Mouse (Mus musculus) cerebellum, adult 11-12 months (tissue): ENCODE data around the gene Iqcn.

ENCODE experiments used
- DNase-seq: peaks from one replicate; pipeline ENCODE4 v3.0.0; 2022

Iqcn gene

DNA sequence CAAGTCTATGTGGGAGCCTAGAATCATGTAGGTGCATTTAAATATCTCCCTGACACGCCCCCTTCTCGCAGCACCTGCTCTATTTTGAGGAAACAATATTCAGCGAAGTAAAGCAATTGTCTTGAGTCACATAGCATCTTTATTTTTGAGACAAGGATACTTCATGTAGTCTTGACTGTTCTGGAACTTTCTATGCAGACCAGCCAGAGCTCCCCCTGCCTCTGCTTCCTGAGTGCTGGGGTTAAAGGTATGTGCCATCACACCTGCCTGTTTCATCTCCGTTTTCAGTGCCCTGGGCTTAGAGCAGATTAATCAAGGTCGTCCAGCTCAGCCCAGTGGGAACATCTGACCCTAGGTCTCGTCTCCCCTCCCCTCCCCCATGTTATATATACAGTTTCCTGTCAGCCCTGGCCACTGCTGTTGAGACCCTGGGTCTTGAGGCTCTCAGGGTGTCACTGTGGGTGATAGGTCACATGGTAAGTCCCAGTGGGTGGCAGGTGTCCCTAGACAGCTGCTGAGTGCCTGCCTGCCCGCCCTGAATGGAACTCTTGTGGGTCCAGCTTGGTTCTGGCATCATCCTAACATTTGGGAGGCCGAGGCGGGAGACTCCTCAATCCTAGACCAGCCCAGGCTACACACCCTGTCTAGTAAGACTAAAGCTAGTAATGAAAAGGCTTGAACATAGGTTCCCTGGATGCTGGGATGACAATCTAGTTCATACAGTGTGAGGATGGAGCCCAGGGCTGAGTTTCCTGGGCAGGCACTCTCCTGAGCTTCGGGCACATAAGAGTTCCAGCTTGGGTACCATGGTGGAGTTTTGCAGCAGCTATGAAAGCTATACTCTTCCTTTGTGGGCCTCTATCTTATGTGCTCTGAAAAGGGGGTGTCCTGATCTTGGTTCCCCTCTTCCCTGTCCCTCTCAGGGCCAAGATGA, 1.9 kb upstream of the Iqcn start:
- peak; percentile 66 for DNase-seq

DNA sequence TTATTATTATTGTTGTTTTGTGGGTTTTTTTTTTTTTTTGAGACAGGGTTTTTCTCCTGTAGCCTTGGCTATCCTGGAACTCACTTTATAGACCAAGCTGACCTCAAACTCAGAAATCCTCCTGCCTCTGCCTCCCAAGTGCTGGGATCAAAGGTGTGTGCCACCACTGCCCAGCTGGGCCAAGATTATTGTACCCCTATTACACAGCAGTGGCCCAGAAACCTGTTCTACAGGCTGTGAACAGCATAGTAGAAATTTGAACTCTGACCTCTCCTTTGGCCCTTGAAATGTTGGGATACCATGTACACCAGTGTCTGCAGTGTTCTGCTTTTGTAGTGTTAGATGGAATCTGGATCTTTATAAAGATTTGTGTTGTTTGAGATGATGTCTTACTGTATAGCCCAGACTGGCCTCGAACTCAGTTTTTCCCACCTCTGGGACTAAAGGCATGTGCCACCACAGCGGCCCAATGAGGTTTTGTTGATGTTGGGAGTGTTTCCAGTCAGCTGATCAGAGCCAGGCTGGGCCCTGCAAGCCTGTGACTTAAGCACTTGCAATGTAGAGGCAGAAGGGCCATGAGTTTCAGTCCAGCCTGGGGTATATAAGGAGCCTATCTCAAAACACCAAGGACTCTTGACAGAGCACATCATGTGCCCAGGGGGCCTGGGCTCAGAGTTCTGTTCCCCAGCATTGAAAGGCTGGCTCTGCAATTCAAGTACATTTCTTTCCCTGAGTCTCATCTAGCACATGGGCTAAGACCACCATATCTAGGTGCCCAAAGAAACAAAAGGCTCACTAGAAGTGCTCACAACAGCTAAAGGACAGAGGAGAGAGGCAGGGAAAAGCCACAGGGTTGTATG, 1.0 kb upstream of the Iqcn start:
- no peak for DNase-seq

DNA sequence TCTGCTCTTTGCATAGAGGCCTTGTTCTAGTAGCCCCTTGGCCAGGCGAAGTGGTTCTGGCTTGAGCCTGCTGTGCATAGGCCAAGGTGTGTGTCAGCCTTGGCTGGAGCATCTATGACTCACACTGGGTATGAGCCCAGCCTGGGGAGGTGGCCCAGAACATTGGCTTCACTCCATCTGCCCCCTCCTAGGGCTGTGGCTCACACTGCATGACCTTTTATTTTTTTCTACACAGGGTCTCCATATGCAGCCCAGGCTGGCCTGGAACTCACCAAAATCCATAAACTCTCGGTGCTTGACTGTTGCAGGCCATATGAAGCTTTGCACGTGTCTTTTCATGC, 445 bp upstream of the Iqcn start:
- peak; percentile 91 for DNase-seq

DNA sequence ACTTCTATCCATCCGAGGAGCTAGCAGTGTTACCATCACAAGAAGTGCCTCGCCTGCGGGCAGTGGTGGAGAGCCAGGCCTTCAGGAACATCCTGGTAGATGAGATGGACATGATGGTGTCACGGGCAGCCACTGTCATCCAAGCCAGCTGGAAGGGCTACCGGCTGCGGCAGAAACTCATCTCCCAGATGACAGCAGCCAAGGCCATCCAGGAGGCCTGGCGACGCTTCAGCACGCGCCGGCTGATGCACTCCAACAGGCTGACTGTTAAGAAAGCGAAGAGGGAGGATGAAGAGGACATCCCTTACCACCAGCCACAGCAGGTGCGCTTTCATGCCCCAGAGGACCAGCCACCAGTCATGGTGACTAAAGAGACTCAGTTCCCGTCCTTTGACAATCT, 5.0 kb downstream of the Iqcn start:
- DNase-seq, result no peak

DNA sequence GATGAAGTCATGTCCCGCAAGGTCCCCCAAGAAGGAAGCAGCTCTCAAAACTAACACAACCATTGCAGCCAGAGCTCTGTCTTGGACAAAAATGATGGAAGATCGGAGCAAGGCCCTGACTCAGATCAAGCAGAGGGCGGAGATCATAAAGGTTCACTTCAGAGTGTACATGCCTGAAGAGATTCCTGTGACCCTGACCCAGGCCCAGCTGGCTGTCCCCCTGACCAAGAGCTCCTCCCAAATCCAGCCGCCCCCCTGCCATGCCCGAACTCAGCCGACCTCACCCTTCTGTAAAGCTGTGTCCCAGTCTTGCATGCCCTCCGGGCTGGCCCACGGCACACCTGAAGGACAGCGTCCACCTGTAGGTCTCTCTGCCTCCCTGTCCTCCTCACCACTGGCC, 6.5 kb downstream of the Iqcn start:
- no peak for DNase-seq

DNA sequence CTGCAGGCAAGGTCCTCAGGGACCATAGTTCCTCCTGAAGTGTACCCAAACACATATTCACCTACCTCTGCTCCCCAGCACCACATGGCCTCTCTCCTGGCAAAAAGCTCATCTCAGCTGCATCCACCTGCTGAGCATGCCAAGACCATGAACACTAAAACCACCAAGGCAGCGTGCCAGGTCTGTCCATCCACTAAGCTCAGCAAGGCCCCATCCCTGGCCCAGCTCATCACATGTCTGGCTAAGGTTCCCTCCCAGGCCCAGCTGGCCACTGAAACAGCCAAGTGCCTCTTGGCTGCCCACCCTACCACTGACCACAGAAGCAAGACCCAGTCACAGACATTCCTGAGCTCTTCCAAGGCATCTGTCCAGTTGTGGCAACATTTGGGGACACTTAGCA, 7.0 kb downstream of the Iqcn start:
- no peak for DNase-seq

DNA sequence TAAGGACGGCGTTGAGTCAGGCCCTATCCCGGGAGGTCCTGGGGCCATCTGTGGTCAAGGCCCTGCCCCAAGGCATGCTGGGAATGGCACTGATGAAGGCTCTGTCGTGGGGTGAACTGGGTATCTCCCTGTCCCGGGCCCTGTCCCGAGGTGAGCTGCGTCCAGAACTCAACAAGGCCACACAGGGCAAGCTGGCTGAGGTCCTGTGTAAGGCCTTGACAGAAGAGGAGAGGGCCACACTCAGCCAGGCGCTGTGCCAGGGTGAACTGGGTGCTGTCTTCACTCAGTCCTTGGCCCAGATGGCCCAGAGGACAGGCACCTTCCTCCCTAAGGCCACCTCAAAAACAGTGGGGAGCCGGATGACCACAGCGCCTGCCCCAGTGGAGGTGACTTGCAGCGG, 7.8 kb downstream of the Iqcn start:
- DNase-seq, result peak; percentile 33

DNA sequence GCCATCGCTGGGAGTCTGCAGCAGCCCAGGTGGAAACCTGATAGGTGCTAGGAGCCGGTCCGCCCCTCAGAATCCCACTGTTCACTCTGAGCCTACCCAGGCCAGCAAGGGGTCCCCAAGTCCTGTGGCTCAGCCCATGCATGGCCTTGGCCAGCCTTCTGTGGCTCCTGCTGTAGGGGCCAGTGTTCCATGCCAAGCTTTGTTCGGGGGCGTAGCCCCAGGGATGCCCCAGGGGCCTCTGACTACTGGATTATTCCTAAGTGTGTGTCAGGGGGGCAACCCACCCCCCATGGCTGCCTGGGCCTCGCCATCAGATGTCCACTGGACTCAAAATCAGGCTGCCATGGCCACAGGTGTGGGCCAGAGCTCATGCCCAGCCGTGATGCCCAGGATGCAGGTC, 10.7 kb downstream of the Iqcn start:
- no peak for DNase-seq

DNA sequence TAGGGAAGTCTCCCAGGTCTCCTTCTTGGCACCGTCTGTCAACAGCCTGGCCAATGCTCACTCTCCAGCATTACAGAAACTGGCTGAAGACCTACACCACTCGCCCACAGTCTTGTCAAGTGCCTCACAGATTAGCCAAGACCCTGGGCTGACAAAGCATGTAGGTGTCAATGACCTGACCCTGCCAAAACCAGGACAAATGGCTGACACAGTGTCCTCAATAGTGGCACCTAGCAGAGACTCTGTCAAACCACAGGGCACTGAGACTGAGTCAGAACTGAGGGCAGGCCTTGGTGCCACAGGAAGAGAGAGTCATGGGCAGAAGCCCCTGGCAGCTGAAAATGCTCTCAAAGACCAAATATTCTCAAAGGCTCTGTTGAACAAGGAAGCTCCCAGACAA, 11.8 kb downstream of the Iqcn start:
- no peak for DNase-seq

DNA sequence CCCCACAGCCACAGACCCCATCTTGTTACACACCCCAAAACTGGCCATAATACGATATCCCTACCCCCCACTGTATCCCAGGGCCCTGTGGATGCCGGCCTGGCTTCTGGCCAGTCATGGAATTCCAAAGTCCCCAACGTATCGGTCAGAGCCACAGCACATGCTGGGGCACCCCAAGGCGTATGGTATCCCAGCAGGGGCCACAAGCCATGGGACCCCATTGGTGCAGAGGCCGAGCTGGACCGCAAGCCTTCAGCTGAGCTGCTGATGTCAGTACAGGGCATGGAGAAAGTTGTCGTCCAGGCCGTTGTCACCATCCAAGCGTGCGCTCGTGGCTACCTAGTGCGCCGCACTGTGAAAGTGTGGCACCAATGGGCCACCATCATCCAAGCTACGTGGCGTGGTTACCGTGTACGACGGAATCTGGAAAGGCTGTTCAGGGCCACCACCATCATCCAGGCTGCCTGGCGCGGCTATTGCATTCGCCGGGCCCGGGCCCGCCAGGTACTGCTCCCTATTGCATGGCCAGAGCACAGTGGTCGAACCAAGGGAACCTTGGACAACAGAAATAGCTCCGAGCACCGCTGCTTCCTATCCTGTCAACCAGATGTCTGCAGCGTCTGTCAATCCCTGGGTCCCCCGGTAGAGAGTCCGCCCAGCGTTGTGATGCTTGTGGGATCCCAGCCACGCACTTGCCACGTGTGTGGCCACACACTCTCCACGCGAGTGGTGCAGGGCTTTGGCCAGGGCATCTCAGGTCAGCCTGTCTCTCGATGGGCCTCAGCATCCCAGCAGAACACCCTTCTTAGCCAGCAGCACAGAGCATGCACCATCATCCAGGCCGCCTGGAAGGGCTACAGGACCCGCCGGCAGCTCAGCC, 13.5 kb downstream of the Iqcn start:
- DNase-seq, result peak; percentile 23

DNA sequence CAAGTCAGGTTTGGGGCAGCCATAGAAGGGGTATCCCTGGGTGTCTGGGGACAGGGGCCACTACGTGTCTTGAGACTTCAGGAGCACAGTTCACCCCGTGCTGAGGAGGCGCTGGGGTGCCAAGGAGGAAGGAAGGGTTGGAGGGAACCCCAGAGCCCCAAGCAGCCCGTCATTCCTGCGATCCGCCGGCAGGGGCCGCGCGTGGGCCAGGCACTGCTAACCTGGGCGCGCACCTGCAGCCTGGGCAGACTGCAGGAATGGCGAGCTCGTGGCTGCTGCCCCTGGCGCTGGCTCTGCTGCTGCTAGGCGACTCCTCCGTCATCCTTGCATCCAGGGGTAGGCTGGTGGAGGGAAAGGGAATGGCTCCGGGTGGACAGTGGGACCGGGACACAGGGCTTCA, 15.0 kb downstream of the Iqcn start, which contains the start of gene Gm3336:
Gene Gm3336 (plus strand): TSS at position 247 of the 400 bp plus-strand sequence.
- peak; percentile 74 for DNase-seq

DNA sequence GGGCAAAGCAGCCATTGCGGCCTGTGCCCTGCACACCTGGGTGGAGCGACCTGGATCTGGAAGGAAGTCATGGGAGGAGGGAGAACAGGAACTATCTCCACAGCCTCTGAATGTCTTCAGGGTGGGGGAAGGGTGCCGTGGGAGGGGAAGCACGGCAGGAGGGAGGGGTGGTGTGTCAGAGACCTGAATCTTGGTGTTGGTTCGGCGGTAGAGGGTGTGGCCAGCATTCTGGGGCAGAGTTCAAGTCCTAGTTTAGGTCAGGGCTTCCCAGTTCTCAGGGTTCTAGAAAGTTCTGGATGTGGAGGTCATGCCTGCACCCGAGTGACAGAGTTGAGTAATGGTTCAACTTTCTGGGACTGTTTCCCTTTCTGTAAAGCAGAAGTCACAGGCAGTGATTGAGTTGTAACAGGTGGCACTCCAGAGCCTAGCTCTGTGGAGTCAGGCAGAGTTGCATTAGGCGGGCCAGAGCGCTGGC, 16.6 kb downstream of the Iqcn start:
- DNase-seq, result peak; percentile 32

DNA sequence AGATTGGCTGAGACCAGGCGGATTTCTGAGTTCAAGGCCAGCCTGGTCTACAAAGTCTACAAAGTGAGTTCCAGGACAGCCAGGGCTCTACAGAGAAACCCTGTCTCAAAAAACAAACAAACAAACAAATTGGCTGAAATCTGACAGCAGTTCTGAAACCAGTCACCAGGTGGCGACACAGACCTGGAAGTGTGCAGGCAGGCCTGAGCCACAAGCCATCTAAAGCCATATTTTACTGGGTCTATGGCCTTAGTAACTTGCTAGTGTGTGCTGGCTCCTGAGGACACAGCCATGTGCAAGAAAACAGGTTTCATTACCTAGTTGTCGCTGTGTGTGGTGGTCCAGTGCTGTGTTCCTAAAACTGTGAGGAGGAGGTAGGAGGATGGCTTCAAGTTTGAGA, 17.5 kb downstream of the Iqcn start:
- peak; percentile 60 for DNase-seq

DNA sequence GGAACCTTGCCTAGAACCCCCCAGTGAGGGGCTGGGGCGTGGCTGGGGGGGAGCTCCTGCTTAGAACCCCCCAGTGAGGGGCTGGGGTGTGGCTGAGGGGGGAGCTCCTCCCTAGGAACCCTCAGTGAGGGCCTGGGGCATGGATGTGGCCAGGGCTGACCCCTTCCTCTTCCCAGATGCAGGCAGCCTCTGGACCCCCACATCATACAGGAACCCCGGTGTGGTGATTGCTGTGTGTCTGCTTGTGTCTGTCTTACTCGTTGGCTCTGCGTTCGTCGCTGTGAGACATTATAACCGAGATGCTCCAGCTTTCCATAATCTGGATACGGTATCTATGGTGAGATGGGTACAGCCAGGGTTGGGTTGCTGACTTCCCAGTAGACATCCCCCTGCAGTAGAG, 18.3 kb downstream of the Iqcn start:
- peak; percentile 19 for DNase-seq

DNA sequence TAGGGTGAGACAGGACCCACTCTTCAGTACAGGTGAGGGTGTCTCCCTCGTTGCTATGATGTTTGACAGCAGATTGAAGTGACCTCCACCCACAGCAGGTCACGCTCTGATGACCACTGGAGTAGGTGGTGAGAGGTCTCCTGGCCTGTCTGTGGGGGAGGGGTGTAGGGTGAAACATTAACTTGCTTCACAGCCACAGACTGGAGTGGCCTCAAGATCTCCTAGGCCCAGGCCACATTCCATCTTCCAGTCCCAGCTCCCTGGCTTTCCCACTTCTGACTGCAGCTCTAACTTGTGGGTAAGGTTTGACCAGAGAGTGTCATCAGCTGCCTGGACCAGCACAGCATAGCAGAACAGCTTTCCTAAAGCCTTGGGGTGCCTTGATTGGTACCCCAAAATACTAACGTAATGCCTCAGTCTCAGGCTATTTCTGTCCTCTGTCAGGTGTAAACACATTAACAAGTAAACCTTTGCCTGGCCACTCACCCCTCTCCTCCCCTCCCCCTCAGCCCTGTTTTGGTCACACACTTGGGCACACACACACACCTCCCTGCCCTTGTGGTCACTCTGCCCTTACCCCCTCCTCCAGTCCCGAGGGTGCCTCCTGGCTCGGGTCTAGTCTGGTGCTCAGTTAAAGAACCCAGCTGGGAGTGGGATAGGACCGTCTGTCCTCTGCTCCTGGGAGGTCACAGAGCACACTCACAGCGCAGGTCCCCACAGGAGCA, 20.4 kb downstream of the Iqcn start, which contains the start of gene Pde4c:
Gene Pde4c (plus strand): TSS at position 235 of the 725 bp plus-strand sequence.
- no peak for DNase-seq

DNA sequence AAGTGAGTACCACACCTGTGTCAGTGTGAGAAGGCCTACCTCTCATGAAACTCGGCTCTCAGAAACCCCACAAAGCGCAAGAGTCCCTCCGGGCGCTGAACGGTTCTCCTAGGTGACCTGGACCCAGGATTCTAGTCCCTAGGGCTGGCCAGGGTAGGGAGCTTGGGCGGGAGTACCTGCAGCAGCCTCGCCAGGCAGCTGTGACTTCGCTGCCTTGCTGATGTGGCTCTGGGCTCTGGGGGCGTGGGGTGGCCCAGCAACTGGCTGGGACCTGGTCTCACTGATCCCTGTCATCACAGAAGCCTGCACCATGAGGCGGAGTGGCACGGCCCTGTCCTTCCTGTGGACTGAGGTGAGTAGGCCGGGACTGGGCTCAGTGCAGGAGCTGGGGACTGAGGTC, 21.0 kb downstream of the Iqcn start:
- no peak for DNase-seq

DNA sequence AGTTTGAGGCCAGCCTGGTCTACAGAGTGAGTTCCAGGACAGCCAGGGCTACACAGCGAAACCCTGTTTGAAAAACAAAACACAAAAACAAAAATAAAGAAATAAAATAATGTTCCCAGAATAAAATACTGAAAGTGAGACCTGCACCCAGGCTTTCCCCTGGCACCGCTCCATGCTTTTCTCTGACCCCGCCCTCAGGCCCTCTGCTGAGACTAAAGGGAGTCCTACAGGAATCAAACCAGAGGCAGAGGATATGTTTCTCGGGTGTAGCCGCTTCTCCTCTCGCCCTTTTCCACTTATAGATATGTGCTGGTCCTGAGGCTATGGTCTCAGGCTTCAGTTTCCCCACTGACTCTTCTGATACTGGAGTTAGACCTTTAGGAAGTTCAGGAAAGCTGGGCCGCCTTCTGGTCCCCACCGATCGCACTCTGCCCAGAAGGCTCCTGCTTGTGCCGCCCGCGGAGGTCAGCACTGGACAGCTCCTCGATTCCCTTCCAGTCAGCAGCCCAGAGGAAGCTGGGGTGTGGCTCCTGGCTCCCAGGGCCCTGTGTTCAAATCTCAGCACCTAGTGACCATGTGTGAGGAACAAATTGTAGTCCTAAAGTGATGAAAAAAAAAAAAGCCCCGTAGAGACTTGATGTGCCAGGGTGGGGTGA, 22.7 kb downstream of the Iqcn start:
- DNase-seq, result no peak

DNA sequence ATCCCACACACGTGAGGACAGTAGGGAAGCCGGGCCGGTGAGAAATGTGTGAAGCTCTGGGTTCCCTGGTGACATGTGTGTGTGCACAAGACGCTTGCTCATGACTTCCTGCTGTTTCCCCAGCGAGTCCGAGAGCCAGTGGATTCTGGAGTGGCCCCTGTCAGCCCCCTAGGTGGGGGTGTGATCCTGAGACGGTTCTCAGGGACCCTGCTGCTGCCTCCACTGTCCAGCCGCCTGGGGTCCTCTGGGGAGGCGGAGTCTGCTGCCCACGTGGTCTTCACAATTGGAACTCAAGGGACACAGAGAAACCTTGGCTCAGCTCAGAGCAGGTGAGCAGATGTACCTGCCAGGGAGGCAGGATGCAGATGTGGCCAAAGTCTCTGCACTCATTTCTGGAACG, 23.5 kb downstream of the Iqcn start:
- DNase-seq, result no peak

DNA sequence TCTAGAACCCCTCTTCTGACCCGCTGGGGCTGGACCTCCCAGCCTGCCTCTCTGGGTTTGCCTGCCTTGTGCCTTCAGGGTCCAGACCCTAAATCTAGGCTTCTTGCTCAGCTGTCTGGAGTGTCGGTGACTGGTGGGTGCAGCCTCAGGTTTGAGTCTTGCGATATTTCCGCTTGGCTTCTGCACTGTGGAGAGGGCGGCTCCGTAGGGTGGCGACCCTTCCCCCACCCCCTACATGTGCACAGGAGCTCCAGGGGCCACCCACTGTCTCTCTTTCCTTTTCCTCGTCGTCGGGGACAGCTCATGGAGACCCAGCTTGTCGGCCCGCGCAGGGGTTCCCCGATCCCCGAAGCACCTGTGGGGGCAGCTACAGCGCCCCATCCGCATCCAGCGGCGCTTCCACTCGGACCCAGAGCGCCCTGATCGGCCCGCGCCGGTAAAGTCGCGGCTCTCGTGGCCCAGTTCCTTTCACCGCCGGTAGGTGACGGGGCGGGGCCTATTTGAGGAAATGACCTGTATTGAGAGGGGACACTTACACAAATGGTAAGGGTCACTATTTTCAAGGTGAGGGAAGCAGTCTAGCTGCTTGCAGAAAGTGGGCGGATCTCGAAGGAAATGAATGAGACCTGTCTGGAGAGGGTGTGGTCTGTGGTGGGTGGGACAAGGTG, 26.7 kb downstream of the Iqcn start:
- DNase-seq, result no peak

DNA sequence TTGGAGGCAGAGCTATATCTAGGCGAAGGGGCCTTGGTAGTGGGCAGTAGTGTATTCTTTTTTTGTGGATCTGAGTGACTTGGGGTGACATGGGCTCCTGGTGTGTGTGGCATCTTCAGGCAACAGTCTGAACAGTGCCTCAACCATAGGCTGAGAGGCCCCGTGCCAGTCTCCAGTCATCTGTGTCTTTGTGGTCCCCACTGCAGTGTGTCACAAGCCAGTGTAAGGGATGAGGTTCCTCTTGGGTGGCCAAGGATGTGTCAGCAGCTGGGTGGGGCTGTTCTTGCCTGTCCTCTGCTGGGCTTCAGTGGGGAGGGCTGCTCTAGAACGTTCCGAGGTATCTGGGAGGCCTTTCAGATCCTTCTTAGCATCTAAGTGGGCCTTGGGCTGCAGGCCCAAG, 27.7 kb downstream of the Iqcn start:
- no peak for DNase-seq

DNA sequence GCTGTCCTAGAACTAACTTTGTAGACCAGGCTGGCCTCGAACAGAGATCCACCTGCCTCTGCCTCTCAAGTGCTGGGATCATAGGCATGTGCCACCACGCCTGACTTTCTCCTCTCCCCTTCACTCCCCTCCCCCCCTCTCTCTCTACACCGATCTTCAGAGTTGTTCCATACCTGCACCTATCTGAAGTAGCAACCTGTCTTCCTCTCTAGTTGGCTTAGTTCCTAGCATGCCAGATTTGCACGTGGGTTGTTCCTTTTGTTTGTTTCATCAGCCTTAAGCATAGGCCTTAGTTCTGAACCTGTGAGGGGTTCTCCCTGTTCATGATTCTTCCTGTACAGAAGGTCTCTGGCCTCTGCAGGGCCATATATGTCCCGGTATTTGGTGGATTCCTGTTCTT, 34.4 kb downstream of the Iqcn start:
- DNase-seq, result no peak
